Mouse (Mus musculus) bone marrow macrophage, adult 2 months (primary cell): Measurements from ENCODE around the gene Cant1. TPM values are rescaled to one million over a fixed set of nuclear protein-coding genes. Genes with fewer than 3 reads are reported as not detected.

Experiments
- H3K27ac ChIP-seq: 2 replicates; pipeline ENCODE4 v1.5.1; 2012; ENCODE audit warnings: low read depth, low read length; ENCODE audit not compliant: insufficient read depth
- H3K4me1 ChIP-seq: 2 replicates; pipeline ENCODE4 v1.6.1; 2012; ENCODE audit warnings: low read length; ENCODE audit not compliant: control insufficient read depth, insufficient read depth
- H3K4me3 ChIP-seq: 2 replicates; pipeline ENCODE4 v1.5.1; 2012; ENCODE audit warnings: mild to moderate bottlenecking, low read length, moderate library complexity; ENCODE audit not compliant: insufficient read depth
- CTCF ChIP-seq: IDR thresholded peaks from 2 replicates; pipeline ENCODE4 v1.5.1; 2012; ENCODE audit warnings: low read depth, mild to moderate bottlenecking, low read length, moderate library complexity
- POLR2A ChIP-seq: IDR thresholded peaks from 2 replicates; pipeline ENCODE4 v1.6.1; 2012; ENCODE audit warnings: mild to moderate bottlenecking, low read depth, low read length, borderline replicate concordance
- polyA plus RNA-seq: library from polyadenylated mRNA; stranded (reverse); fragments of >200 nt; gene quantifications from 2 replicates; pipeline ENCODE4 v1.2.4, GENCODE M21; 2012; ENCODE audit not compliant: missing spikeins, insufficient read depth, insufficient read length

The Cant1 gene
- polyA plus RNA-seq, 1 experiment: 36.2 TPM

DNA sequence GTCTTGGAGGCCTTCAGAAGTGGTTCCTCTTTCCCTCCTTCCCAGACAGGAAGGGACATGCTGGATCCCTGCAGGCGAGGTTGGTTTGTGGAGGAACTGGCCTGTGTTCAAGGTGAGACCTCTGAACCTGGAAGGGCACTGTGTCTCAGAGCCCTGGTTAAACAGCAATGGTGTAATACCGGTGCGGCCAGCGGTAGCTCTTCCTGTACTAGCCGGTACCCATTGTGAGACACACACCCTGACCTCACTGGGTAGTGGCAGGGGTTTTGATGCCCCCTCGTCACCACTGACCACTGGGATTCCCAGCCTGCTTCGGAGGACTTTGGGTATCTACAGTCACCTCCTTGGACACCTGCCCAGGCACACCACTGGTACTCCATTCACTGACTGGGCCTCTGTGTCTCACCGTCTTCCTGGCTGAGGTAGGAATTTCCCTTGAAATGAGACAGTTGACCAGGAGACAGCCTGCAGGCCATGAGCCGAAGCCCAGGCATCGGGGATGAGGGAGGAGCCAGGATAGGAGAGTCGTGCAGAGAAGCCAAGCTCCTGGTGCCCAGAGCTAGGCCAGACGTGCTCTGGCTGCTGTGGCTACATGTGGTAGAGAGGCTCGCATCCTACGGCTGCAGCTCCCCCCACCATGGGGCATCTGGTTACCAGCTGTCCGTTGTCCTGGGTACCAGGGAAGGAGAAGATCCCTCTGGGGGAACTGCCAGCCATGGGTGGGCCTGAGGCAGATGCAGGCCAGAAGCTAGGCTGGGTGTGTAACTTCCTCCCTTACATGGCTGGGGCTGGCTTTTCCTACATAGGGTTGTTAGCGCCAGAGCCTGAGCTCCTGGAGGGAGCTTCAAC, 12.4 kb upstream of the Cant1 start:
- no peak overlapping the region for H3K27ac ChIP-seq
- TF ChIP-seq POLR2A: no peak
- no peak for TF ChIP-seq CTCF
- no peak overlapping the region for H3K4me3 ChIP-seq
- H3K4me1 ChIP-seq: peaks cover 4% of the 10 kb centered on the region; the same call in 1 of the 2 replicates

DNA sequence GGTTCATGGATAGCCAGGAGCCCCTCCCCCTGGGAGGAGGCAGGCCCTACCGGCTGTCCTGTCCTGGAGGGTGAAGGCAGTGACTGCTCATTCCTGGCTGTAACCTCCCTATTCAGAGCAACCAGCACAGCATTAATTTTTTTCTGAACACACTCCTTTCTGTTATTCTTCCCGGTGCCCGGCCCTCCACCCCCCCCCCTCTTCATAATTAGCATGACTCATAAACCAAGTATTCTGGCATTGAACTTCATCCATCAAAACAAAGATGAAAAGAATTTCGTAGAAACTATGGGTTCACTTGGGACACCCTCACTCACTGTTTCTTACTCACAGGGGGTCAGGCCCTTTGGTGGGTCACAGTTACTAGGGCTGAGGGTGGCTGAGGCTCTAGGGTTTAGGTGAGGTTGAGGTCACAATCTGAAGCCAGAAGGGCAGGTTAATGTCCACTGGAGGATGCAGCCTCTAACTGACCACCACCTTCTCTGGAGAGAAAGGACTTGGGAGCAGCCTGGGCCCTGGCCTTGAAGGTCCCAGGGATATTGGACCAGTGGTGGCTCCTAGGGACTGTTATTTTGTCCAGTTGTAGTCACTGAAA, 11.5 kb upstream of the Cant1 start:
- no peak for TF ChIP-seq POLR2A
- TF ChIP-seq CTCF: no peak
- Histone ChIP-seq H3K27ac (no peak overlapping the region), H3K4me3 (no peak overlapping the region), H3K4me1 (peaks cover 4% of the 10 kb centered on the region; the same call in 1 of the 2 replicates)

DNA sequence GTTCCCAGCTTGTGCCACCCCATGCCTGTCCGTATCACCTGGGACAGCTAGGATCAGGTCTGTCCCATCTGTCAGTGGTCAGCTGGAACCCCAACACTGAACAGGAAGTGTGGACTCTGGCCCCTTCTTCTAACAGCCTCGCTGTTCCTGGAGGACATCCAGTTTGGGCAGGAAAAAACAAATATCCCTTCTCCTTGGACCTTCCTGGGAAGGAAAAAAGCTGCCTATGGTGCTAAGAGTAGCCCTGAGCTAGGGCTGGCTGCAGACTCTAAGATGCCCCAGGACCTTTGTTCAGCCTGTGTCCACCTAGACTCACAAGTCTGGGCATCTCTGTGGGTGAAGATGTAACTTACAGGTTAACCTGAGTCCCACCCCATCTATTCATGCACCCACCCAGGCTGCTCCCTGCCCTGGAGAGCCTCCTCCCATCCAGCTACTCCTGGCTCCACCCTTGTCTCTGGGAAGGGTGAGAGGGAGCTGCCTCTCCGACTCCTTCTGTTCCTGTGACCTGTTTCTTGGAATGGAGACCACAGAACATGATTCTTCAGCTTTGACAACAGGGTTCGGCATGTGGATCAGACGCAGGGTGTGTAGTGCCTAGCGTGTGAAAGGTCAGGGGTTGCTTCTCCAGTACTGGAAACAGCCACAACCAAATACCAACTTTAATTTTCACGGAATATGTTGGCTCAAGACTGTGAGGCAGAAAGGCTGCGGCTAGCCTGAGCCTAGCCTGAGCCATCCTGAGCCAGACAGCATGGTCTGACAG, 10.2 kb upstream of the Cant1 start:
- H3K4me1 ChIP-seq: peaks cover 4% of the 10 kb centered on the region; the same call in 1 of the 2 replicates
- H3K27ac ChIP-seq: no peak overlapping the region
- H3K4me3 ChIP-seq: no peak overlapping the region
- TF ChIP-seq POLR2A (no peak), CTCF (no peak)

DNA sequence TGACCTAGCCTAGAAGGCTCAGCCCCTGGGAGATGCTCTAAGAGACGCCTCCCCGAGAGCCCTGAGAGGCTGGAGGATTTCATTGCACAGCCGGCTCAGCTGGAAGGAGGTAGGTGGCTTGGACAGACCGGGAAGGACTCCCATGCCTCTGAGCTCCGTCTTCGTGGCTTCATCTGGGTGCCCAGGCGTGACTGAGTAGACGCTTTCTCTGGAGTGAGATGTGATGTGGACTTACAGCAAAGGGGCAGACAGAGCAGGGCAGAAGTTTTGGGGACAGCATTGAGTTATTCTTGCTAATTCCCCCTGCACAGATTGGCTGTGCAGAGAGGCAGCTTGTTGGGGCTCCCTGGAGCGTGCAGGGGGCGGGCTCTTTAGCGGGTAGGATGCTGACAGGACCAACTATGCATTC, 9.6 kb upstream of the Cant1 start:
- H3K27ac ChIP-seq: no peak overlapping the region
- no peak for TF ChIP-seq POLR2A
- no peak overlapping the region for H3K4me3 ChIP-seq
- H3K4me1 ChIP-seq: peaks cover 4% of the 10 kb centered on the region; the same call in 1 of the 2 replicates

DNA sequence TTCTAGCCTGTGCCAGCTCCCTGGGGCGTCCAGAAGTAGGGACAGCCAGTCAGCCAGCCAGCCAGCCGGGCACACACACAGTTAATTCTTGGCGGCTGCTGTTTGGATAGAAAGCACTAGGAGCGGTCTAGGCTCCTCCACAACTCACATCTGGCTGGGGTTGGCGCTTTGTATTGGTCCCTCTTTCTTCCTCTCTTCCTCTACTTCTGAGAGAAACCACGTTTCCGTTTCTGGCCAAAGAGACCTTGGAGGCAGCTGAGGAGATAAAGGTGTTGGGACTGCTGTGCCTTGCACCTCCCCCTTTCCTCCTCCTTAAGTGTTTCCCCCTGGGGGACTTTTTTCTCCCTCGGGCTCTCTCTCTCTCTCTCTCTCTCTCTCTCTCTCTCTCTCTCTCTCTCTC, 9.1 kb upstream of the Cant1 start, which contains the start of gene C1qtnf1:
TSS of gene C1qtnf1 (plus strand) at position 218 of the 400 bp plus-strand sequence.
- Histone ChIP-seq H3K4me1 (peaks cover 4% of the 10 kb centered on the region; the same call in 1 of the 2 replicates), H3K27ac (no peak within 1 kb of the TSS), H3K4me3 (no peak within 1 kb of the TSS)
- TF ChIP-seq CTCF (no peak), POLR2A (no peak)

DNA sequence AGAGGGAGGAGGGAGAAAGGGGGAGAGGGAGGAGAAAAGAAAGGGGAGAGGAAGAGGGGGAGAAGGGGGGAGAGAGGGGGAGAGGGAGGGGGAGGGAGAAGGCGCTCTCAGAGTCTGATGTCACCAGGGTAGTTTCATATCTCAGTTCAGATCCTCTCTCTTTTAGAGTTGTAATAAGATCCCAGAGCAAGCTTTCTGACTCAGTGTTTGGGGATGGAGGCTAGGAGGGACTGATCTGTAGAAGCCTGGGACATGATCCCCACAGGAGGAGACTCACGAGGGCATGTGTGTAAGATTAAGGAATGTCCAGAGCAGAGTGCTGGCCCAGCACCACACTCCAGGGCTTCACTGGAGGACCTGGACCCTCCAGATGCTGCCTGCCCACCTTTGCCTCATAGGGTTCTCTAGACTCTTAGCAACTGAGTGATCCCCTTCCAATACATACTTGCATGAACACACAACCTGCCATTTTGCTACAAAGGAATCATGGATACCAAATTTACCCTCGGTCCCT, 8.4 kb upstream of the Cant1 start:
- H3K27ac ChIP-seq: no peak overlapping the region

DNA sequence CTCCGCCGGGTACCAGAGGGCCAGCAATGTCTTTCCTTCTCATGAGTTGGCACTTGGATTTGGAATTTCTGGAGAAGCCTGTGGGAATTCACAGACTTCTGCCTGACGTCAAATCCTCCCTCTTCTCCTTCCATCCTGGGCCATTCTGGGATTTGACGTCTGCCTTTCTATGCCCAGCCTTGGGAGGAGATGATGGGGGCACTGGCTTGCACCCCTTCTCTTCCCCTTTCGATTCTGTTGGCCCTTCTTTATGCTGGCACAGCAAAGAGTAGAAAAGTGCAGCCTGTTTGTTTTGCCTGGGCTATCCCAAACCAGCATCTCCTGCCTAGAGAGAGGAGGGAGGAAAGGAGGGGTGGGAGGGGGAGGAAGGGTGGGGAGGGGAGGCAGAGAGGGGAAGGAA, 7.9 kb upstream of the Cant1 start:
- no peak overlapping the region for H3K27ac ChIP-seq
- peaks cover 4% of the 10 kb centered on the region; the same call in 1 of the 2 replicates for H3K4me1 ChIP-seq
- H3K4me3 ChIP-seq: no peak overlapping the region
- TF ChIP-seq CTCF (no peak), POLR2A (no peak)

More for the DNA sequence above, 8.4 kb upstream of the Cant1 start:
- TF ChIP-seq POLR2A: no peak
- no peak for TF ChIP-seq CTCF
- Histone ChIP-seq H3K4me1 (peaks cover 4% of the 10 kb centered on the region; the same call in 1 of the 2 replicates), H3K4me3 (no peak overlapping the region)

DNA sequence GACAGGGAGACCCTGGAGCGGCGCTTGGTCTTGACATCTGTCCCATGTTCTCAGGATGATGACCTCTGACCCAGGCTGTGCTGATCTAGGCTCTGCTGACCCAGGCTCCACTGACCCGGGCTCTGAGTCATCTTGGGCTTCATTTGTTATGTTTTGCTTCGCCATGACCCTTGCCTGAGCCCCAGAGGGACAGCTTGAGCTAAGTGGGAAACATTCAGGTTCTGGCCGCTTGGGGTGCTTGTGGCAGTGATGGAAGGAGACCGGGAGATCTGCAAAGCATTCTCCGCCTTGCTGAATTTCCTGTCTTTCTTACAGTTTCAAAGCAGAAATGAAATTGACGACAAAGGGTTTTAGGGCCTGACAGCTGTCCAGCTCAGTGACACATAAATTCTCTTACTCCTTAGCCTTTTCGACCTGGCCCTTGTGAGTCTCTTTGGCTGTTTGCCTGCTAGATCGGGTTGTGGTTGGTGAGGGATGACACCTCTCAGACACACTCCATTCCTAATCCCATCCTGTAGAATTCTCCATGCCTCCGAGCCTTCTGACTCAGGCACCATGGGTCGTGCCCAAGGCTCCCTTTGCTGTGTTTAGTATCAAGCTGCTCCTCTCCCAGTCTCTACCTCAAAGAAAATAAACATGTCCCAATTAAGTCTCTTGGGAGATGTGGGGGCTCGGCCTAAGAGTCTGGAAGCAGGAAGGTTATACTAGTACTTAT, 5.9 kb upstream of the Cant1 start:
- TF ChIP-seq POLR2A: no peak
- TF ChIP-seq CTCF: no peak
- H3K4me3 ChIP-seq: no peak overlapping the region
- peaks cover 2% of the 10 kb centered on the region; the same call in 1 of the 2 replicates for H3K4me1 ChIP-seq
- no peak overlapping the region for H3K27ac ChIP-seq

DNA sequence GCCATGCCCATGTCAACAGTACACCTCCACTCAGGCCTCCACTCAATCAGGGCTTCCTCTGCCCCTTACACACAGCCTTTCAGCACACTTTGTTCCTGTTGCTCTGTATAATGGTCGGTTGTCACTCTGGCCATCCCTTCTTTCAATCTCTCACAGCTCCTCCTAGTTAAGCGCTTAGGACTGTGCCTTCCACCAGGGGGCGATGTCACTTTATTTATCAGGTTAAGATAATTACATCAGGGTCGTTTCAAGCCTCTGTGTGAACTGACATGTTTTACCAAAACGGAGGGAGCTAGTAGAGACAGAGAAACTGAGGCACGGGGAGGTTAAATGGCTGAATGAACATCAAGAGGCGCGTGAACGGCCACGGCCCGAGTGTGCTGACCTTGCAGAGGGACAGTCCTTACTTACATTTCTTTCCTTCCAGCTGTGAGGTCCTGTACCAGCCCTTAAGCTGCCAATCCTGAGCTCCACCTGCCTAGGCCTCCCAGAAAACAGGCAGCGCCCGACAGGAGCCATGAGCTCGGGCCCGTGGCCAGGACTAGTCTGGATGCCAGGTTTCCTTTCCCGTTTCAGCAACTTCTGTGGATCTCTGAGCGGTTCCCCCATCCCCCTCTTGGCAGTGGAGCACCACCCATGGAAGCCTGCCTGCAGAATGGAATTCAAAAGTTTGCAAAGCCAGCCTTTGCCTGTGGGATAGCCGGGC, 4.5 kb upstream of the Cant1 start:
- Histone ChIP-seq H3K4me1 (peaks cover 7% of the 10 kb centered on the region), H3K27ac (no peak overlapping the region), H3K4me3 (no peak overlapping the region; the same call in 1 of the 2 replicates)
- TF ChIP-seq POLR2A (no peak), CTCF (peak; percentile 71)
